Mouse (Mus musculus) adrenal gland (tissue): ENCODE data around the gene Spag5.

ENCODE experiments used
- intact Hi-C: fragments of 180-260 bp; cut with DNase I; formaldehyde crosslinking; loops from one replicate; pipeline ENCODE4 v1.15.1; 2025

Gene Spag5

GRCm38 (mm10) chr11:78347908-78348307 lies 46.6 kb downstream of the Spag5 start:
- intact Hi-C loops, result loop anchor here (5.0 kb wide), 3 partner anchors 51 to 86 kb away; partner anchors contain the start of gene 2610507B11Rik

GRCm38 (mm10) chr11:78348474-78348873 lies 47.1 kb downstream of the Spag5 start:
- intact Hi-C loops, result loop anchor here (5.0 kb wide), 3 partner anchors 51 to 86 kb away; partner anchors contain the start of gene 2610507B11Rik

- intact Hi-C loops, result loop anchor here (5.0 kb wide), 3 partner anchors 52 to 87 kb away; partner anchors contain the start of gene 2610507B11Rik
Observed at GRCm38 (mm10) chr11:78349441-78350358, 48.4 kb downstream of the Spag5 start.

- intact Hi-C loops, result no loop called here
Observed at GRCm38 (mm10) chr11:78353081-78353480, 51.8 kb downstream of the Spag5 start.

- intact Hi-C loops, result loop anchor here (5.0 kb wide), 1 partner anchor 97 kb away; no protein-coding TSS in a partner anchor
Observed at GRCm38 (mm10) chr11:78354905-78355304, 53.6 kb downstream of the Spag5 start.

- intact Hi-C loops, result loop anchor here (5.0 kb wide), 1 partner anchor 97 kb away; no protein-coding TSS in a partner anchor
Observed at GRCm38 (mm10) chr11:78355471-78356238, 54.3 kb downstream of the Spag5 start.

GRCm38 (mm10) chr11:78358330-78359007 lies 57.1 kb downstream of the Spag5 start:
- intact Hi-C loops, result loop anchor here (5.0 kb wide), 1 partner anchor 94 kb away; no protein-coding TSS in a partner anchor

- intact Hi-C loops, result loop anchor here (1.0 kb wide), 1 partner anchor 37 kb away; no protein-coding TSS in a partner anchor
Observed at GRCm38 (mm10) chr11:78360125-78360788, 58.9 kb downstream of the Spag5 start.

- intact Hi-C loops, result loop anchor here (1.0 kb wide), 1 partner anchor 37 kb away; no protein-coding TSS in a partner anchor
Observed at GRCm38 (mm10) chr11:78360789-78361131, 59.4 kb downstream of the Spag5 start.

GRCm38 (mm10) chr11:78363309-78364007 lies 62.1 kb downstream of the Spag5 start:
- intact Hi-C loops, result no loop called here

GRCm38 (mm10) chr11:78364103-78364502 lies 62.8 kb downstream of the Spag5 start:
- intact Hi-C loops, result no loop called here

GRCm38 (mm10) chr11:78367456-78368225 lies 66.3 kb downstream of the Spag5 start:
- intact Hi-C loops, result no loop called here

- intact Hi-C loops, result no loop called here
Observed at GRCm38 (mm10) chr11:78370389-78370788, 69.1 kb downstream of the Spag5 start.

- intact Hi-C loops, result no loop called here
Observed at GRCm38 (mm10) chr11:78371711-78372110, 70.4 kb downstream of the Spag5 start.
